Mouse (Mus musculus) megakaryocyte, embryonic 14.5 days (primary cell): ENCODE measurements around the gene Arid5b.

Experiments
- FLI1 ChIP-seq: IDR thresholded peaks from 2 replicates; pipeline ENCODE4 v1.6.1; 2012; ENCODE audit warnings: low read length, inconsistent platforms, mixed read lengths
- GATA1 ChIP-seq: IDR thresholded peaks from 3 replicates; pipeline ENCODE4 v1.6.1; 2012; ENCODE audit warnings: mixed read lengths, low read length, inconsistent platforms, borderline replicate concordance

- TF ChIP-seq GATA1 (no peak), FLI1 (no peak)
Measured at GRCm38 (mm10) chr10:68114955-68115354, 163.6 kb downstream of the Arid5b start.
